Mouse (Mus musculus): ENCODE data around the gene Gins1. TPM values are rescaled to one million over a fixed set of nuclear protein-coding genes. Genes with fewer than 3 reads are reported as not detected.

Gene Gins1
- polyA plus RNA-seq, 1 experiment from 2014 or later = 34.8 TPM

- no peaks in the 10 kb centered on the region for H3K4me1 ChIP-seq (replicated peaks; ENCODE audit: control insufficient read depth, insufficient read depth, low read length)
- H3K4me3 ChIP-seq (ENCODE audit: low read length) = no peak overlapping the region
- H3K36me3 ChIP-seq (ENCODE audit: control insufficient read depth, insufficient read depth, low read length) = peaks cover 7% of the 10 kb centered on the region
- H3K4me2 ChIP-seq (ENCODE audit: low read depth, low read length) = no peak overlapping the region
- no peaks in the 10 kb centered on the region for H3K27me3 ChIP-seq (ENCODE audit: control insufficient read depth, insufficient read depth, low read depth, low read length)
- 86% methylated on average over 10 of the region's 10 CpGs for WGBS
- ATAC-seq (ENCODE audit: low read depth) = no peak
- no peak overlapping the region for H3K9ac ChIP-seq (ENCODE audit: low read length)
- no peaks in the 10 kb centered on the region for H3K9me3 ChIP-seq (ENCODE audit: control insufficient read depth, low read length)
- H3K27ac ChIP-seq (ENCODE audit: low read length) = no peak overlapping the region
These were observed 60.8 kb downstream of the Gins1 start for GRCm38 (mm10) chr2:150965951-150966350.

DNA sequence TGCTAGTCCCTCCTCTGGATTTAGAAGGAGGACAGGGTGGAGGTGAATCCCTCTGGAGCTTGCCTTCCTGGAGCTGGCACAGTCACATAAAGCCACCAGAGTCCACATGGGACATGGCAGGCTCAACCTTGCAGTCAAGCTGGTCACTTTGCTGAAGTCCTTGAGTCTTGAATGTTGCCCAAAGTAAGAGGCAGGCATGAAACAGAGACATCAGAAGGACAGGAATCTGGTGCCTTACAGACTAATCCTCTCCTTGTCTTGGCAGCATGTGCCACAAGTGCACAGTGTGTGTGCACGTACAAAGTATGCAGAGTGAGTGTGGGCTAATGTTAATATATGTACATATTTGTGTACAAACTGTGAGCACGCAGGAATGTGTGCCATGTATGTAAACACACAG, 62.3 kb downstream of the Gins1 start:
- Histone ChIP-seq H3K27ac (ENCODE audit: low read length) (no peak overlapping the region), H3K9me3 (ENCODE audit: control insufficient read depth, low read length) (no peaks in the 10 kb centered on the region), H3K36me3 (ENCODE audit: control insufficient read depth, insufficient read depth, low read length) (peaks cover 7% of the 10 kb centered on the region), H3K4me2 (ENCODE audit: low read depth, low read length) (no peak overlapping the region), H3K27me3 (ENCODE audit: control insufficient read depth, insufficient read depth, low read depth, low read length) (no peaks in the 10 kb centered on the region), H3K4me1 (replicated peaks; ENCODE audit: control insufficient read depth, insufficient read depth, low read length) (no peaks in the 10 kb centered on the region), H3K4me3 (ENCODE audit: low read length) (no peak overlapping the region), H3K9ac (ENCODE audit: low read length) (no peak overlapping the region)
- WGBS = 87% methylated on average over 2 of the region's 2 CpGs
- ATAC-seq (ENCODE audit: low read depth) = no peak

GRCm38 (mm10) chr2:150969231-150969630, 64.0 kb downstream of the Gins1 start:
- 90% methylated on average over 2 of the region's 2 CpGs for WGBS
- Histone ChIP-seq H3K4me3 (ENCODE audit: low read length) (no peak overlapping the region), H3K9ac (ENCODE audit: low read length) (no peak overlapping the region), H3K4me1 (replicated peaks; ENCODE audit: control insufficient read depth, insufficient read depth, low read length) (no peaks in the 10 kb centered on the region), H3K27ac (ENCODE audit: low read length) (no peak overlapping the region), H3K27me3 (ENCODE audit: control insufficient read depth, insufficient read depth, low read depth, low read length) (no peaks in the 10 kb centered on the region), H3K4me2 (ENCODE audit: low read depth, low read length) (no peak overlapping the region), H3K9me3 (ENCODE audit: control insufficient read depth, low read length) (no peaks in the 10 kb centered on the region), H3K36me3 (ENCODE audit: control insufficient read depth, insufficient read depth, low read length) (peaks cover 4% of the 10 kb centered on the region; the same call in 1 of the 2 replicates)
- ATAC-seq (ENCODE audit: low read depth) = no peak

- Histone ChIP-seq H3K36me3 (ENCODE audit: control insufficient read depth, insufficient read depth, low read length) (peaks cover 4% of the 10 kb centered on the region; the same call in 1 of the 2 replicates), H3K4me2 (ENCODE audit: low read depth, low read length) (no peak overlapping the region), H3K27me3 (ENCODE audit: control insufficient read depth, insufficient read depth, low read depth, low read length) (no peaks in the 10 kb centered on the region), H3K9ac (ENCODE audit: low read length) (no peak overlapping the region), H3K4me1 (replicated peaks; ENCODE audit: control insufficient read depth, insufficient read depth, low read length) (no peaks in the 10 kb centered on the region), H3K4me3 (ENCODE audit: low read length) (no peak overlapping the region), H3K9me3 (ENCODE audit: control insufficient read depth, low read length) (no peaks in the 10 kb centered on the region), H3K27ac (ENCODE audit: low read length) (no peak overlapping the region)
- WGBS = 94% methylated on average over 7 of the region's 7 CpGs
- no peak for ATAC-seq (ENCODE audit: low read depth)
These were observed 66.7 kb downstream of the Gins1 start for GRCm38 (mm10) chr2:150971856-150972255.

GRCm38 (mm10) chr2:150972681-150973080, 67.5 kb downstream of the Gins1 start:
- no peak for ATAC-seq (ENCODE audit: low read depth)
- H3K36me3 ChIP-seq (ENCODE audit: control insufficient read depth, insufficient read depth, low read length) = peaks cover 4% of the 10 kb centered on the region; the same call in 1 of the 2 replicates
- no peaks in the 10 kb centered on the region for H3K9me3 ChIP-seq (ENCODE audit: control insufficient read depth, low read length)
- no peak overlapping the region for H3K27ac ChIP-seq (ENCODE audit: low read length)
- no peak overlapping the region for H3K4me2 ChIP-seq (ENCODE audit: low read depth, low read length)
- 85% methylated on average over 3 of the region's 3 CpGs for WGBS
- no peak overlapping the region for H3K9ac ChIP-seq (ENCODE audit: low read length)
- H3K4me1 ChIP-seq (replicated peaks; ENCODE audit: control insufficient read depth, insufficient read depth, low read length) = no peaks in the 10 kb centered on the region
- H3K27me3 ChIP-seq (ENCODE audit: control insufficient read depth, insufficient read depth, low read depth, low read length) = no peaks in the 10 kb centered on the region
- H3K4me3 ChIP-seq (ENCODE audit: low read length) = no peak overlapping the region

GRCm38 (mm10) chr2:150973401-150974115, 68.4 kb downstream of the Gins1 start:
- H3K9ac ChIP-seq (ENCODE audit: low read length) = no peak overlapping the region
- WGBS = 85% methylated on average over 8 of the region's 8 CpGs
- peaks cover 4% of the 10 kb centered on the region; the same call in 1 of the 2 replicates for H3K36me3 ChIP-seq (ENCODE audit: control insufficient read depth, insufficient read depth, low read length)
- no peak overlapping the region for H3K4me3 ChIP-seq (ENCODE audit: low read length)
- no peak overlapping the region for H3K4me2 ChIP-seq (ENCODE audit: low read depth, low read length)
- H3K27me3 ChIP-seq (ENCODE audit: control insufficient read depth, insufficient read depth, low read depth, low read length) = no peaks in the 10 kb centered on the region
- H3K4me1 ChIP-seq (replicated peaks; ENCODE audit: control insufficient read depth, insufficient read depth, low read length) = no peaks in the 10 kb centered on the region
- H3K27ac ChIP-seq (ENCODE audit: low read length) = no peak overlapping the region
- no peaks in the 10 kb centered on the region for H3K9me3 ChIP-seq (ENCODE audit: control insufficient read depth, low read length)
- no peak for ATAC-seq (ENCODE audit: low read depth)

DNA sequence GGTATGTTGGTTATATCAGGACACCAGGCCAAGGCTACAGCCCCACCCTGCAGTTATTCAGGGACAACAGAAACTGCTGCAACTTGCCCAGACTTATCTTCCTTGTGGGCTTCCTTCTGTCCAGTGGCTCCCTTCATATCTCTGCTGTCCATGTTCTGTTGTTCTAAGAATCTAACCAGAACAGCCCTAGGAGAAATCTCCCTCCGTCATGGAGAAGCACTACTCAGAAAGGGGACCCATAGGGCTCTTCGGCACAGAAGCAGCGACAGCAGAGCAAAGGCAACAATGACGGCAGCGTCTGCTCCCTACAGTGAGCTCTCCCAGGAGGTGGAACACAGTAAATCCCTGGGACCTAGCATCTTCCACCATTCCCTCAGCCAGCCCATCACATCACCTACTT, 71.7 kb downstream of the Gins1 start:
- H3K4me1 ChIP-seq (replicated peaks; ENCODE audit: control insufficient read depth, insufficient read depth, low read length) = no peaks in the 10 kb centered on the region; the same call in 1 of the 2 replicates
- no peak overlapping the region for H3K27ac ChIP-seq (ENCODE audit: low read length)
- 94% methylated on average over 5 of the region's 5 CpGs for WGBS
- H3K9me3 ChIP-seq (ENCODE audit: control insufficient read depth, low read length) = no peaks in the 10 kb centered on the region
- no peak overlapping the region for H3K4me3 ChIP-seq (ENCODE audit: low read length)
- no peaks in the 10 kb centered on the region for H3K27me3 ChIP-seq (ENCODE audit: control insufficient read depth, insufficient read depth, low read depth, low read length)
- H3K36me3 ChIP-seq (ENCODE audit: control insufficient read depth, insufficient read depth, low read length) = no peaks in the 10 kb centered on the region
- no peak overlapping the region for H3K4me2 ChIP-seq (ENCODE audit: low read depth, low read length)
- no peak overlapping the region for H3K9ac ChIP-seq (ENCODE audit: low read length)
- ATAC-seq (ENCODE audit: low read depth) = no peak

- no peak for ATAC-seq (ENCODE audit: low read depth)
- H3K36me3 ChIP-seq (ENCODE audit: control insufficient read depth, insufficient read depth, low read length) = no peaks in the 10 kb centered on the region
- no peak overlapping the region for H3K4me2 ChIP-seq (ENCODE audit: low read depth, low read length)
- no peak overlapping the region for H3K9ac ChIP-seq (ENCODE audit: low read length)
- no peak overlapping the region for H3K4me3 ChIP-seq (ENCODE audit: low read length)
- no peaks in the 10 kb centered on the region for H3K27me3 ChIP-seq (ENCODE audit: control insufficient read depth, insufficient read depth, low read depth, low read length)
- H3K4me1 ChIP-seq (replicated peaks; ENCODE audit: control insufficient read depth, insufficient read depth, low read length) = no peaks in the 10 kb centered on the region; the same call in 1 of the 2 replicates
- WGBS = 89% methylated on average over 6 of the region's 6 CpGs
- no peak overlapping the region for H3K27ac ChIP-seq (ENCODE audit: low read length)
- H3K9me3 ChIP-seq (ENCODE audit: control insufficient read depth, low read length) = no peaks in the 10 kb centered on the region
These were observed 72.5 kb downstream of the Gins1 start for GRCm38 (mm10) chr2:150977676-150978075.

DNA sequence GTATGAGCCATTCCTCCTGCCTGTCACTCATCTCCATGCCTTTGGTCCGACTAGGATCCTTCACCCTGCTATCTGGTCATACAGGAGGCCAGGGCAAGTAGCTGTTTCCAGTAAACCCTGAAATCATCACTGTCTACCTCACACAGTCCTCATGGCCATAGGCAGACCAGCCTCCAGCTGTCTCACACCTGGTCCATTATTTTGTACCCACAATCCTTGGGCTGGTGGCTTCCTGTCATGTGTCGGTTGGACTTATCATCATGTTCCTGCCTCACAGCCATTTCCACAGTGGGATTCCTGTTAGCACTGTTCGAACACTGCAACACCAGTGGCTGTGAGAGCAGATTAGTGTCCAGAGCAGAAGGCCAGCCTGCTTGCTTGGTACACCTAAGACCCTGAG, 73.6 kb downstream of the Gins1 start:
- ATAC-seq (ENCODE audit: low read depth) = no peak
- WGBS = 77% methylated on average over 3 of the region's 3 CpGs

More for the DNA sequence above, 73.6 kb downstream of the Gins1 start:
- no peaks in the 10 kb centered on the region for H3K9me3 ChIP-seq (ENCODE audit: control insufficient read depth, low read length)
- H3K9ac ChIP-seq (ENCODE audit: low read length) = no peak overlapping the region
- no peaks in the 10 kb centered on the region for H3K36me3 ChIP-seq (ENCODE audit: control insufficient read depth, insufficient read depth, low read length)
- no peak overlapping the region for H3K4me3 ChIP-seq (ENCODE audit: low read length)
- H3K4me2 ChIP-seq (ENCODE audit: low read depth, low read length) = no peak overlapping the region
- no peaks in the 10 kb centered on the region for H3K27me3 ChIP-seq (ENCODE audit: control insufficient read depth, insufficient read depth, low read depth, low read length)
- no peaks in the 10 kb centered on the region; the same call in 1 of the 2 replicates for H3K4me1 ChIP-seq (replicated peaks; ENCODE audit: control insufficient read depth, insufficient read depth, low read length)
- H3K27ac ChIP-seq (ENCODE audit: low read length) = no peak overlapping the region
